Mouse (Mus musculus) bone marrow macrophage, adult 2 months (primary cell): ENCODE results near the gene Serpina16.

Experiments used
- CTCF ChIP-seq: IDR thresholded peaks from 2 replicates; pipeline ENCODE4 v1.5.1; 2012; ENCODE audit warnings: low read depth, mild to moderate bottlenecking, low read length, moderate library complexity
- POLR2A ChIP-seq: IDR thresholded peaks from 2 replicates; pipeline ENCODE4 v1.6.1; 2012; ENCODE audit warnings: mild to moderate bottlenecking, low read depth, low read length, borderline replicate concordance

DNA sequence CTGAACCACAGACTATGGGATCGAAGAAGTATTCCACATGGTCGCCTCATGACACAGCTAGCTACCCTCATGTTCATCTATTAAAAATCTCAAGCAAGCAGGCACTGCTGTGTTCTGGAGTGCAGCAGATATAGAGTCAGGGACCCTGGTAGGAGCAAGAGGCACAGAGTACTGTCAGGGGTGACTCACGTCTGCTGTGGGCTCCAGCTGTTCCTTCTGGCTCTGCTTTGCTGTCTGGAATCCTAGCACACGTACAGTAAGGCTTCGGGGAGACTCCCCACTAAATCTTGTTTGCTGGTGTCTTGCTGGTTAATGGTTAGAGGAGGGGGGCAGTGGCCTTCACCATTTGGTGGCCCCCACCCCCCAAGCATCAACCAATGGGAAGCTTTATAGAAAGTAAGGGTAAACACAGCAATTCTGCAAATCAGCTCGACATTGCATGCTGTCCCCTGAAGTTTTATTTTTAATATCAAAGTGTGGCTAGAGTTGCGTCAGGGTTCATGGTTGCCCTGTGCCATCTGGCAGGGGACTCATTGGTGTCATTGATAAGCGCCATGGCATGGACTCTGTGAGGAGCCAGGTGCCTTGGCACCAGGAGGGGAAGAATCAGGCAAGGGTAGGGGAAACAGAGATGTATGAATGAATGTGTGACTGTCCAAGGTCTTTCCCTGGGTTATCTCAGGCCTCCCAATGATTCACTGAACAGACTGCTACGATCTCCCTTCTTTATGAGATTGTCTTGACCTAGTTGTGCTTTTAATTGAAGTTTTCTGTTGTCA lies 18.9 kb downstream of the Serpina16 start, which contains the start of gene Serpina6:
- TF ChIP-seq POLR2A, result no peak
- TF ChIP-seq CTCF, result no peak
